Mouse (Mus musculus): ENCODE data around the gene Prss37.

GRCm38 (mm10) chr6:40479705-40480104 lies 39.6 kb downstream of the Prss37 start:
- TF ChIP-seq CTCF (IDR thresholded peaks at IDR 0.05; ENCODE audit: low read depth) (no peak), EP300 (IDR thresholded peaks at IDR 0.05; ENCODE audit: low read depth) (no peak)

All from heart, postnatal 0 days (tissue).